Mouse (Mus musculus) layer of hippocampus, adult 2 months (tissue): ENCODE results near the gene Surf1. TPM values are rescaled to one million over a fixed set of nuclear protein-coding genes. Genes with fewer than 3 reads are reported as not detected.
A peak's percentile ranks its signal among the peaks of the same experiment; 100 is the strongest.

Source experiments
- DNase-seq, 2 experiments: peaks; one replicate each; pipeline ENCODE4 v3.0.0; 2022; ENCODE audit warnings: low spot score in 2 of 2
- H3K27ac ChIP-seq: fragments of 200-600 bp; 2 replicates; pipeline ENCODE4 v1.8.1; 2022
- H3K4me3 ChIP-seq: fragments of 200-600 bp; 2 replicates; pipeline ENCODE4 v1.8.1; 2022; ENCODE audit warnings: mild to moderate bottlenecking
- CTCF ChIP-seq: fragments of 200-600 bp; conservative IDR thresholded peaks from 2 replicates; pipeline ENCODE4 v1.8.1; 2022; ENCODE audit warnings: antibody characterized with exemption, mild to moderate bottlenecking, moderate library complexity
- total RNA-seq, 2 experiments: library from RNA; stranded (reverse); gene quantifications; 2 replicates each; pipeline ENCODE4 v1.2.3; 2021

Surf1 gene
- total RNA-seq, 2 experiments from 2014 or later, result 96.7 to 101 TPM

DNA sequence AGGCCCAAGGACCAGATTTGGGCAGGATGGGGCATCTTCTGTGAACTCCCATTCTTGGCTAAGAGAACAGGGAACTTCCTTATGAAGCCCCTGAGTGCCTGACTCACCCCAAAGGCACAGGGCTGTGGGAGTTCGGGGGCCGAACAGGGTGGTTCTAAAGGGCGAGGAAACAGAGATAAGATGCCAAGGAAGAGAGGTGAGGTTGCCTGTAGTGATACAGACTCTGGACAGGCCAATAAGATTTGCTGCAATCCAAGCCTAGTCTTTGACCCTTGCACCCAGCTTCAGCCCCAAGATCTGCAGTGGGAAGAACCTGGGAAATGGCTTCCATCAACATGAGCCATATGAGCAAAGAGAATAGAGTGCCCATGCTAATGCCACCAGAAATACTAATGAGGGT lies 26.9 kb upstream of the Surf1 start:
- TF ChIP-seq CTCF, result no peak
- Histone ChIP-seq H3K27ac (no peak overlapping the region), H3K4me3 (no peak overlapping the region)
- no peak for DNase-seq

DNA sequence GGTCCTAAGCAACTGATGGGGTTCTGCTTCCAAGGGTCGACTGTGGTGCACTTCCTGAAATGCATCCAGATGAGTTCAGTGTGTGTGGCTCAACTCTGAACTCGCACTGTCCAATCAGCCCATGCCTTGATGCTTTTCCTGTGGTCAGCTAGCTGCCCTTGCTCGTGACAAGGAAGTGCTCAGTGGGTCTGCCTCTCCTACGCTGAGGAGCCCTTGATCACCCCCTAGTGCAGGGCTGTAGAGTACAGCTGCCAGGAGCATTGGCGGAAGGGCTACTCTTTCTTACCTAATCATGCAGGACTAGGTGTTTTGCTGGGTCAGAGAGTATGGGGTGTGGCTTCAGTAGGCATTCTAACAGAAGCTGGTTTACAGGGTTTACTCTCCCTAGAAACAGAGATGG lies 25.2 kb upstream of the Surf1 start:
- no peak overlapping the region for H3K27ac ChIP-seq
- TF ChIP-seq CTCF, result peak; percentile 35
- no peak overlapping the region for H3K4me3 ChIP-seq
- no peak for DNase-seq

DNA sequence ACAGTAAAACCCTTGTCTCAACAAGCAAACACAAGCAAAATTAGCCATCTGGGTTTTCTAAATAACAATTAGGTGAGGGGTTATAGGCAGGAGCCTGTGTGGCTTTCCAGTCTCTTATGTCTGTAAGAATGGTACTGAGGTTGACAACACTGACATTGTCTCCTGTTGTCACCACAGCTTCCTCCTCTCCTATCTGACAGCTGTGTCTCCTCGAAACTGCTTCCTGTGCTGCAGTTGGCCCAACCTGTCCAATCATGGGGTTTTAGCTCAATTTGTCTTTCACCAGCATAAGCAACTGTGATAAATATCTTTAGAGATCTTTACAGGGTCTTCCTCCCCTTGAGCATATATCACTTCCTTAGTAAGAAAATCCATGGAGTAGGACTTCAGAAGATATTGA lies 20.1 kb upstream of the Surf1 start:
- no peak for TF ChIP-seq CTCF
- no peak for DNase-seq
- Histone ChIP-seq H3K27ac (no peak overlapping the region), H3K4me3 (no peak overlapping the region)

DNA sequence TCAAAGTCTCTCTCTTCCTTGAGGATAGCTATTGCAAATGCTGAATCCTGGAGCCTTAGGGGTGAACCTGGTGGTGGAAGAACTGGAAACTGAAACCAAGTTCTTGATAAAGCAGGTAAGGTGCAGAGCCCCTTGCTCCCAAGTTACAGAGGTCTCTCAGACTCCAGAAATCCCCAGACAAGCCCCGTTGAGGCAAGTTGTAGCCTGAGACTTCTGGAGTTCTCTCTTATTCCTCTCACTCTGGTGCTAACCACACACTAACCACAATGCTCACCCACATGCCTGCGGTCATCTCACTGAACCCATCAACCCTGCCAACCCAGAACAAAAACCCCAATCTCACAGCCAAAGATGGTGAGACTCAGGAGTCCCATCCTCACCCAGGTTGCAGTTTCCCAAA lies 19.0 kb upstream of the Surf1 start:
- no peak overlapping the region for H3K27ac ChIP-seq
- H3K4me3 ChIP-seq, result no peak overlapping the region
- no peak for TF ChIP-seq CTCF
- no peak for DNase-seq

DNA sequence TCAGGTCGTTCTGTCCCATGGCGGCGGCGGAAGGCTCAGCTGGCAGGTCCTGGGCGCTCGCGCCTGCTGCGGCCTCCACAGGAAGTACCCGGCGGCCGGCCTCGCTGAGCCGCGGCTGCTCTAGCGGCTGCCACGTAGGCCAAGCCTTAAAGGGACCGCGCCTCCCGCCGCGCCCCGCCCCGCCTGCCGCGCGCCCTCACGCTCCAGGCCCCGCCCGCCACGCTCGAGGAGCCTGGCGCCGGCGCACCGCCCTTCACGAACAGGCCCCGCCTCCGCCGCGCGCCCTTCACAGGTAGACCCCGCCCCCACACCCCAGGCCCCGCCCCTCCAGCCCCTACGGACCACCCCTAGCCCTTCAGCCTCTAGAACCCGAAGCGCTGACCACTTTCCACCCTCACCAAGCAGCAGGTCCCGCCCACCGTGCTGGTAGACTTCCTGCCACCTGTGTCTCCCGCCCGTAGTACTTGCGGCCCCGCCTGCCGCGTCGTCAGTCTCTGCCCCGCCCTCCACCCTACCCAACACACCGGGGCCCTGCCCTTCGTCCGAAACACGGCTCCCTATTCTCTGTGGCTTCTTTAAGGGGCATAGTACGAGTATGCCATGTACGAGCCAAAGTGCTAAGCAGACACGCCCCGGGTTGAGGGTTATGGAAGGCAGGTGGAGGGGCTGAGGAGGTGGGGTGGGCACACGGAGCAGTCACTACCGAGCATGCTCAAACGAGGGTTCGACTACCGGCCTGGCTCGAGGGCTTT lies 17.1 kb upstream of the Surf1 start, which contains the start of the genes Surf4 and Stkld1:
Gene Surf4, minus strand, starts transcription at position 625 of the 752 bp plus-strand sequence.
Gene Stkld1, plus strand, starts transcription at position 744 of the 752 bp plus-strand sequence.
- peak within 1 kb of the TSS; percentile 93 for H3K27ac ChIP-seq
- no peak; the same call in 1 of the 2 replicates for TF ChIP-seq CTCF
- H3K4me3 ChIP-seq, result peak within 1 kb of the TSS; percentile 94
- DNase-seq, result peak; percentile 90

DNA sequence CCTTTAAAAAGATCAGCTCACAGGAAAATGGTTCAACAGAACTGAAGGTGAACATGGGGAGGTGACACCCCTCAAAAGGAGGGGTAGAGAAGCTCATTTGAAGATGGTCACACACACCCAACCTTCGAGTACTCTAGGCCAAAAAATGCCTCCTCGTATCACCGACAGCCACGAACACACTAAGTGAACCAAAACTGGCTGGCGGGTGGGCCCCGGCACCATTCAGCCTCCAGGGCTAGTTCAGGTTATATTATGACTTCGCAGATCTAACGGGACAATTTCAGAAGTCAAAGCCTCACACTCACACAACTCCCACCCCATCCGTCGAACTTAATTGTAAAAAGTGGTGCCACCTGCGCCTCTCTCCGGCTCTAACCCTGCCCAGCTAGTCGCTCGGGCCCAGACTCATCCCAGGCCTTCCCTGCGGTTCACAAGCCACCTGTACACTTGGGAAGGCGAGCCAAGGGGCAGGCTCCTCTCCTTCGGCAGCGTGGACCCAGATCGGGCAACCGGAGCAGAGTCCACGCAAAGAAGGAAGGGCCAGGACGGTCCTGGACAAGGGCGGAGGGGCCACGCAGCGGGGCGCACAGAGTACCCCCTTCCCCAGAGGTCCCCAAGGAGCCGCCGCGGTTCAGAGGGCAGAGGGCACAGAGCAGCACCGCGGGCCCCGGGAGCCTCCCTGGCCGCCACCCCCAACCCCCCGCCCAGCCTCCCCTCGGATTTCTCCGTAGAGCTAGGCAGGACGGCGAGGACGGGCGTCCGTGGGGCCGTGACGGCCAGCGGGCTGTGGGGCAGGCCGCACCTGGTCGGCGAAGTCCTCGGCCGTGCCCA lies 16.4 kb upstream of the Surf1 start:
- Histone ChIP-seq H3K4me3 (peak overlapping the region; percentile 94), H3K27ac (peak overlapping the region; percentile 93)
- no peak for DNase-seq
- no peak for TF ChIP-seq CTCF

DNA sequence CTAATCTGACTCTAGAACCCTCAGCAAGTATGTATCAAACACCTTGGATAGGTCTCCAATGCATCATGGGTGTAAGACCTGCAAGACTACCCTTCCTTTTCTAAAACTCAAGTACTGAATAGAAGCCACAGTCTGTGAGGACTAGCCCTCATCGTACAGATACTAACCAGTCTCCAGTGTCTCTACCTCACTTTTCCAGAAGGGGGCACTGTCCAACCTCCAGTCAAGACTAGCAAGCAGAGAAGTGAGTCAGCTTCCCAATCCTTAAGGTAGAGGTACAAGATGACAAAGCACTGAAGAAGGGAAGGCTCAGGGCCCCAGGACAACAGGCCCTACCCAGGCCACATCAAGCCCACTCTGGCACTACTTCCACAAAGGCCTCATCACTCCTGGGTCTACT lies 14.1 kb upstream of the Surf1 start:
- H3K27ac ChIP-seq, result peak overlapping the region; percentile 15; the same call in 1 of the 2 replicates
- H3K4me3 ChIP-seq, result no peak overlapping the region
- TF ChIP-seq CTCF, result peak; percentile 84
- DNase-seq, result peak; percentile 68 to 69

DNA sequence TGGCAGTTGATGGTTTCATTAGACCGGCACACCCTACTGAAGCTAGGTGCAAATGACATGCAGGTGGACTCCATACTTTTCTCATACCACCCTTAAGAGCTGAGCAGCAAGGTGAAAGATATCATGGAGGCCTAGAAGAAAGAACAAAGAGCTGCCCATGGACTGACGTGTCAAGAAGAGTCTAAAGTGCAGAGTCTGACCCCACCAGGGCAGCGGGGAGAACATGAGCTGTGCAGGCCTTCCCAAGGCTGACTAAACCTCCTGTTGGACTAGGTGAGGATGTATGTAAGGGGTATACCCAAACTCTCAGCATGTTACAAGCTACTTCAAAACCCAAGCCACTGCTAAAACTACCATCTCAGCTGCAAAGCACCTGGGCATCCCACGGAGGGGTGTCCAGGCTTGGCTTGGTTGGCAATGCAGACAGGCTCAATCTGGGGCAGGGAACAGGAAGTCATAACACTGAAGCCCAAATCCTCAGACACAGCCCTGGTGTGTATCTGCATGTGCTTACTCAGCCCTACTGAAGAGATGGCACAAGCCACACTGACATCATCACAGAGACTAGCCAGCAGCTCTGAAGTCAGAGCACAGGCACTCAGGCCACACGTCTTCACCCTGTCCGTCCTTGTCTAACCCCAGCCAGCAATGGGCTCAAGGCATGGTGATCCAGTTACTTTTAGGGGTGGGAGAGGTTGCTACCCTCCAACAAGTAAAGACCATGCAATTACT lies 11.6 kb upstream of the Surf1 start:
- Histone ChIP-seq H3K4me3 (no peak overlapping the region), H3K27ac (no peak overlapping the region)
- no peak for TF ChIP-seq CTCF
- no peak for DNase-seq

DNA sequence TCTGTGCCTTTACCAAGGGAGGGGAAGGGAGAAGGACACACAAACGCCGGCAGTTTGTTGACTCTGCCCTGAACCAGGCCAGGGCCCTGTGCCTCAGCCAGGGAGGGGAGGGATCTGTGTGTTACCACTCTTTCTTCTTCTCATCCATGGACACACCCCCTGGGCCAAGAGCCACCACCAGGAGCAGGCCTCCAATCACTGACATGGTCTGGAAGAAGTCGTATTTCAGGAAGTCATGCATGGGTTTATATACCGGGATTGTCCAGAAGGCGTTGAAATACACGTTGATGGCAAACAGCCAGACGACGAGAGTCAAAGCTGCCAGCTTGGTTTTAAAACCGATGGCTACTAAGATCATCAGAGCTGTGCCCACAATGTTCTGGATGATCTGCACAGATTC lies 5.5 kb upstream of the Surf1 start:
- Histone ChIP-seq H3K4me3 (no peak overlapping the region), H3K27ac (no peak overlapping the region)
- TF ChIP-seq CTCF, result no peak
- DNase-seq, result no peak

DNA sequence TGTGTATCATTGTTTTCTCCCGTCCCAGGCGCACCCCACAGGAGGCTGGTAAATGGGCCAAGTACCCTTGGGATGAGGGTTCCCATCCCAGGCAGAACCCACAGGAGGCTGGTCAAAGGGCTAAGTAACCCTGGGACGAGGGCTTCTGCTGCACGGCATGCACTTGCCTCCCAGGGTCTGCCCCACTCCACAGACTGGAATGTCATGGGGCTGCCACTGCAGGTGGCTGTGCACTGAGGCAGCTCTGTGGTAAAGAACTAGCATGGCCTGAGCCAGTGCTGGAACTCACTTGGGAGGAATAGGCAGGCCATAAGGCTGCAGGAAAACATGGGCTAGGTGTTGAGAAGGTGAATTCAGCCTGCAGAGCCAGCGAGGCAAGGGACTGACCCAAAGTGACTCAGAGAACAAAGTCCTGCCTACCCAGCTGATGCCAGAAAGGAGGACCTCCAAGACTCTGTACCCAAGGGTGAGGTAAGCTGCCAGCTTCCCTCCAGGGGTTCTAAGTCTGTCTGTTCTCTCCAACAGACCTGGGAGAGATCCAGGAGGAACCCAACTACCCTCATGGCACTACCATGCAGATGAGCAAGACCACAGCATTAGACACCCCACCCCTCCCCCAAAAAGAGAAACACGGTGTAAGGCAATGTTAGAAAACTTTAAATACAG lies 4.0 kb upstream of the Surf1 start:
- H3K27ac ChIP-seq, result no peak overlapping the region
- DNase-seq, result no peak
- H3K4me3 ChIP-seq, result no peak overlapping the region
- no peak for TF ChIP-seq CTCF

DNA sequence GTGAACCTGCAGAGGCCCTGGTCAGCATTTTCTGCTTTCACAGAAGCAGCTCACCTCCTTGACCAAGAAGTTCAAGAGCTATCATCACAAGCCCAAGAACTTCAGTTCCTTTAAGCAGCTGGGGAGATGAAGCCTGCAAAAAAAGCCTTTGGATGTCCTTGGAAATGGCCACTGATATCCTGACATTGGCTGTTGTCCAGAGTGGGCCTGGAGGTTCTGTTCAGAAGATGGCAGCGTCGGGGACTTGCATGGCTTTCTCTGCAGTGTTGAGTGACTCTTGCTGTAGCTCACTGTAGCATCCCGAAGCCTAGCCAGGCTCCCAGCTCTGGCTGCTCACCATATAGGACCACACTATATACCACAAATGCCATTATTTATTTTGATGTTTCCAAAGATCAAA lies 3.4 kb upstream of the Surf1 start:
- Histone ChIP-seq H3K4me3 (no peak overlapping the region), H3K27ac (no peak overlapping the region)
- no peak for DNase-seq
- no peak for TF ChIP-seq CTCF

DNA sequence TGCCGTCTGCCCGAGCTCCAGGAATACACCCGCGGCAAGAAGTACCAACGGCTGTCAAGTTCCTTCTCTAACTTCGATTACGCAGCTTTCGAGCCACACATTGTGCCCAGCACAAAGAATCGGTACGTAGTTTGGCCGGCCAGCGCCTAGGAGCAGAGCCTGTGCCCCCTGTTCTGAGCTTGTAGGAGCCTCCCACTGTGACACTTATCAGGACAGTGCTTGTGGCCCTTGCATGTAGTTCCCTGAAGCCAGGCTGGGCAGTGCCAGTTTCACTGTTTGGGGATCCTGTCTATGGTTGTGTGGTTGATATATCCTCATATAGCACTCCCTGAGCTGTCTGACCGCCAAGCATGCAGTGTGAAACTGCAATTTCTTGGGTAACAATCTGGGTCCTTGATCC lies 408 bp upstream of the Surf1 start:
- TF ChIP-seq CTCF, result no peak
- no peak for DNase-seq
- H3K4me3 ChIP-seq, result peak overlapping the region; percentile 95
- H3K27ac ChIP-seq, result peak overlapping the region; percentile 94
